Mouse (Mus musculus) kidney, adult 2 months (tissue): ENCODE results near the gene Shmt1.
"Not testable (repeated sequence)": the region's sequence is repeated elsewhere in the genome, so short reads cannot be mapped to it uniquely, and the experiment has no call there.

Experiments used
- CTCF ChIP-seq: fragments of 200-500 bp; conservative IDR thresholded peaks from 2 replicates; pipeline ENCODE4 v1.5.1; 2011; ENCODE audit warnings: low read depth, mild to moderate bottlenecking, control low read depth, low read length, moderate library complexity, mixed read lengths; ENCODE audit not compliant: insufficient read depth, insufficient read length
- POLR2A ChIP-seq: fragments of 200-500 bp; IDR thresholded peaks from one replicate; pipeline ENCODE4 v1.6.1; 2011; ENCODE audit warnings: low read depth, low read length, control low read depth

GRCm38 (mm10) chr11:60811618-60812017 is at the start of gene Shmt1:
- not testable (repeated sequence) for TF ChIP-seq CTCF, POLR2A
